Comparison of ENCODE assay signal across 24 mouse cellular contexts in genomic region chr17:31318906-31319767, GRCm38 (mm10). TPM values are rescaled to one million over a fixed set of nuclear protein-coding genes. Genes with fewer than 3 reads are reported as not detected.
A peak's percentile ranks its signal among the peaks of the same experiment; 100 is the strongest.
DNase-seq lines count a peak whose midpoint lies in the region; ATAC-seq and TF ChIP-seq lines count a peak whose summit lies in the region.
"Had no signal": no experiment of that assay in that cellular context is flagged by ENCODE, and none has a peak within 500 bp of the region (broad histone marks: within the 10 kb centered on the region; RNA-seq: fewer than 3 reads in every experiment).

No protein-coding gene starts in this region.

- no peaks in the 10 kb centered on the region for H3K9me3 ChIP-seq in liver, embryonic 12.5 days (replicated peaks)
- no peaks in the 10 kb centered on the region for H3K9me3 ChIP-seq in intestine, embryonic 14.5 days (ENCODE audit: control insufficient read depth, low read length)
- no peaks in the 10 kb centered on the region for H3K9me3 ChIP-seq in stomach, embryonic 14.5 days (ENCODE audit: control insufficient read depth, low read depth, low read length)
- no peaks in the 10 kb centered on the region for H3K9me3 ChIP-seq in forebrain, embryonic 14.5 days (replicated peaks; ENCODE audit: control insufficient read depth, low read length)
- H3K9me3 ChIP-seq: forebrain, embryonic 10.5 days; heart, embryonic 12.5 days; hindbrain, embryonic 10.5 days; limb, embryonic 12.5 days; neural tube, embryonic 15.5 days had no signal

- peak; percentile 43 for DNase-seq in liver, adult 2 months (ENCODE audit: extremely low read depth, low read depth, low spot score)
- peak; percentile 14 for DNase-seq in A20 (ENCODE audit: low read depth, low spot score)
- DNase-seq in intestine, embryonic 14.5 days (ENCODE audit: low spot score), result no peak
- DNase-seq in right cerebral cortex, postnatal 36 days (ENCODE audit: low spot score in 2 of 2), result no peak
- no peak for DNase-seq in forebrain, embryonic 14.5 days (ENCODE audit: low spot score)
- DNase-seq: adrenal gland, adult 8-10 months; cerebellum, adult 11-12 months; cerebellum, postnatal 14 days; gastrocnemius, postnatal 25 days; heart, adult 18-20 months; heart, postnatal 10 days; kidney, postnatal 14 days; thymus, postnatal 4 days had no signal

- H3K9ac ChIP-seq in liver, adult 2 months (ENCODE audit: low read depth, low read length), result no peak overlapping the region
- no peak overlapping the region for H3K9ac ChIP-seq in liver, embryonic 12.5 days
- H3K9ac ChIP-seq in intestine, embryonic 14.5 days (ENCODE audit: low read length), result no peak overlapping the region
- H3K9ac ChIP-seq in stomach, embryonic 14.5 days (replicated peaks; ENCODE audit: low read depth, low read length), result no peak overlapping the region
- no peak overlapping the region for H3K9ac ChIP-seq in forebrain, embryonic 14.5 days (ENCODE audit: low read length)
- H3K9ac ChIP-seq: heart, embryonic 12.5 days; limb, embryonic 12.5 days; liver, embryonic 14.5 days; neural tube, embryonic 15.5 days had no signal

- H3K27ac ChIP-seq in liver, adult 2 months (replicated peaks; ENCODE audit: insufficient read depth, low read depth, low read length), result no peak overlapping the region
- H3K27ac ChIP-seq in liver, embryonic 12.5 days, result no peak overlapping the region
- peak overlapping the region; percentile 80 for H3K27ac ChIP-seq in intestine, embryonic 14.5 days (ENCODE audit: low read depth)
- H3K27ac ChIP-seq in stomach, embryonic 14.5 days (ENCODE audit: low read length), result peak overlapping the region; percentile 67
- no peak overlapping the region for H3K27ac ChIP-seq in forebrain, embryonic 14.5 days (ENCODE audit: low read depth, low read length)
- H3K27ac ChIP-seq: forebrain, embryonic 10.5 days; hindbrain, embryonic 10.5 days; limb, embryonic 12.5 days; liver, embryonic 14.5 days; neural tube, embryonic 15.5 days had no signal

- TF ChIP-seq POLR2A in liver, adult 2 months (IDR thresholded peaks at IDR 0.05; ENCODE audit: extremely low read depth, insufficient read depth, low read length), result no peak

- no peak for TF ChIP-seq CTCF in liver, adult 2 months (IDR thresholded peaks at IDR 0.05; ENCODE audit: low read depth, low read length)

- ATAC-seq in liver, embryonic 12.5 days, result no peak
- ATAC-seq in intestine, embryonic 14.5 days (replicated peaks; ENCODE audit: low FRiP score, low TSS enrichment, low read depth), result peak; percentile 78
- peak; percentile 24; the same call in 1 of the 2 replicates for ATAC-seq in stomach, embryonic 14.5 days (ENCODE audit: insufficient number of reproducible peaks, insufficient read depth, low FRiP score, low read depth)
- ATAC-seq in forebrain, embryonic 14.5 days, result no peak
- ATAC-seq: activated CD4-positive, CD25-positive, alpha-beta regulatory T cell, adult 4 months; hindbrain, embryonic 16.5 days had no signal

- H3K27me3 ChIP-seq in liver, adult 2 months (ENCODE audit: control insufficient read depth, insufficient read depth, low read length), result no peaks in the 10 kb centered on the region
- no peaks in the 10 kb centered on the region for H3K27me3 ChIP-seq in liver, embryonic 12.5 days (replicated peaks)
- H3K27me3 ChIP-seq in intestine, embryonic 14.5 days (replicated peaks; ENCODE audit: control insufficient read depth, insufficient read depth, low read length), result no peaks in the 10 kb centered on the region
- H3K27me3 ChIP-seq in stomach, embryonic 14.5 days (ENCODE audit: control insufficient read depth, insufficient read depth, low read length), result no peaks in the 10 kb centered on the region
- no peaks in the 10 kb centered on the region for H3K27me3 ChIP-seq in forebrain, embryonic 14.5 days (replicated peaks; ENCODE audit: control insufficient read depth, insufficient read depth, low read length)
- H3K27me3 ChIP-seq: limb, embryonic 12.5 days; neural tube, embryonic 15.5 days had no signal

- H3K36me3 ChIP-seq in liver, adult 2 months (ENCODE audit: control insufficient read depth, insufficient read depth, low read length), result no peaks in the 10 kb centered on the region
- H3K36me3 ChIP-seq in liver, embryonic 12.5 days, result no peaks in the 10 kb centered on the region
- H3K36me3 ChIP-seq in intestine, embryonic 14.5 days (ENCODE audit: control insufficient read depth, insufficient read depth, low read length), result no peaks in the 10 kb centered on the region
- no peaks in the 10 kb centered on the region for H3K36me3 ChIP-seq in stomach, embryonic 14.5 days (ENCODE audit: control insufficient read depth, insufficient read depth, low read length)
- 0 out of 2 replicates have a peak, but pooled peaks cover 3% of the 10 kb centered on the region for H3K36me3 ChIP-seq in forebrain, embryonic 14.5 days (ENCODE audit: control insufficient read depth, insufficient read depth, low read length)
- H3K36me3 ChIP-seq: forebrain, embryonic 10.5 days; heart, embryonic 12.5 days; limb, embryonic 12.5 days had no signal

- no peaks in the 10 kb centered on the region for H3K79me2 ChIP-seq in liver, adult 2 months (ENCODE audit: control insufficient read depth, insufficient read depth, low read length)

- H3K4me3 ChIP-seq in liver, adult 2 months (ENCODE audit: insufficient read depth, low read depth, low read length), result no peak overlapping the region
- H3K4me3 ChIP-seq in liver, embryonic 12.5 days, result no peak overlapping the region
- H3K4me3 ChIP-seq in intestine, embryonic 14.5 days (ENCODE audit: low read depth, low read length), result no peak overlapping the region
- H3K4me3 ChIP-seq in stomach, embryonic 14.5 days (ENCODE audit: low read depth, low read length), result no peak overlapping the region
- no peak overlapping the region for H3K4me3 ChIP-seq in forebrain, embryonic 14.5 days (ENCODE audit: low read depth, low read length)
- H3K4me3 ChIP-seq: forebrain, embryonic 10.5 days; heart, embryonic 12.5 days; hindbrain, embryonic 10.5 days; limb, embryonic 12.5 days; neural tube, embryonic 15.5 days had no signal

- peaks cover 17% of the 10 kb centered on the region for H3K4me1 ChIP-seq in liver, adult 2 months (ENCODE audit: control insufficient read depth, insufficient read depth, low read length)
- peaks cover 11% of the 10 kb centered on the region; the same call in 1 of the 2 replicates for H3K4me1 ChIP-seq in liver, embryonic 12.5 days
- H3K4me1 ChIP-seq in intestine, embryonic 14.5 days (replicated peaks; ENCODE audit: control insufficient read depth, insufficient read depth, low read length), result peaks cover 26% of the 10 kb centered on the region
- peaks cover 12% of the 10 kb centered on the region; the same call in 1 of the 2 replicates for H3K4me1 ChIP-seq in stomach, embryonic 14.5 days (ENCODE audit: control insufficient read depth, insufficient read depth, low read length)
- H3K4me1 ChIP-seq in forebrain, embryonic 14.5 days (ENCODE audit: control insufficient read depth, insufficient read depth, low read length), result 0 out of 2 replicates have a peak, but pooled peaks cover 5% of the 10 kb centered on the region

- 62% methylated on average over 19 of the region's 19 CpGs for WGBS in liver, adult 2 months
- 79% methylated on average over 19 of the region's 19 CpGs for WGBS in liver, embryonic 12.5 days (ENCODE audit: insufficient replicate concordance)
- 83% methylated on average over 19 of the region's 19 CpGs for WGBS in intestine, embryonic 14.5 days
- WGBS in stomach, embryonic 14.5 days, result 82% methylated on average over 19 of the region's 19 CpGs
- WGBS in forebrain, embryonic 14.5 days, result 92% methylated on average over 19 of the region's 19 CpGs

- H3K4me2 ChIP-seq in liver, embryonic 12.5 days, result no peak overlapping the region
- H3K4me2 ChIP-seq in intestine, embryonic 14.5 days (ENCODE audit: low read length), result no peak overlapping the region
- H3K4me2 ChIP-seq in stomach, embryonic 14.5 days (replicated peaks; ENCODE audit: low read depth, low read length), result no peak overlapping the region
- no peak overlapping the region for H3K4me2 ChIP-seq in forebrain, embryonic 14.5 days (ENCODE audit: low read length)
- H3K4me2 ChIP-seq: heart, embryonic 12.5 days; limb, embryonic 12.5 days; midbrain, embryonic 11.5 days; neural tube, embryonic 15.5 days had no signal

RNA-seq across cellular contexts. Expression of gene Slc37a1, which starts 32.5 kb away (rescaled TPM):
- total RNA-seq in liver, adult 2 months (2014; rRNA removed), result 1.4 and 3.6 TPM in 2 replicates
- 1.8 and 4.7 TPM in 2 replicates for polyA plus RNA-seq in liver, adult 2 months (2012; rRNA removed)
- 4.4 and 5.4 TPM in 2 replicates for polyA plus RNA-seq in liver, embryonic 12.5 days (2016; fragmentation: Nextera tagmentation; extraction: Ambion mirVana)
- 14.7 and 14.8 TPM in 2 replicates for polyA plus RNA-seq in intestine, embryonic 14.5 days (2014; fragmentation: Nextera tagmentation; extraction: Ambion mirVana)
- polyA plus RNA-seq in stomach, embryonic 14.5 days (2014; fragmentation: Nextera tagmentation; extraction: Ambion mirVana), result 7.9 and 10.1 TPM in 2 replicates
- polyA plus RNA-seq in forebrain, embryonic 14.5 days (2014; fragmentation: Nextera tagmentation; extraction: Ambion mirVana), result 6.9 and 7.9 TPM in 2 replicates

RNA-seq across cellular contexts. Expression of gene Rsph1, which starts 42.0 kb away (rescaled TPM):
- total RNA-seq in liver, adult 2 months (2014; rRNA removed), result not detected in 2 replicates
- polyA plus RNA-seq in liver, adult 2 months (2012; rRNA removed), result not detected in 2 replicates
- polyA plus RNA-seq in liver, embryonic 12.5 days (2016; fragmentation: Nextera tagmentation; extraction: Ambion mirVana), result 0.25 and 0.32 TPM in 2 replicates
- 0.80 and 1.2 TPM in 2 replicates for polyA plus RNA-seq in intestine, embryonic 14.5 days (2014; fragmentation: Nextera tagmentation; extraction: Ambion mirVana)
- 0.50 and 0.62 TPM in 2 replicates for polyA plus RNA-seq in stomach, embryonic 14.5 days (2014; fragmentation: Nextera tagmentation; extraction: Ambion mirVana)
- 2.9 and 3.6 TPM in 2 replicates for polyA plus RNA-seq in forebrain, embryonic 14.5 days (2014; fragmentation: Nextera tagmentation; extraction: Ambion mirVana)

Comparison
In these comparisons a context has a peak if more than half of its experiments do, and no peak if none do; other contexts are left out.
1. DNase-seq: peak in liver, adult 2 months (single experiment) and A20 (single experiment); none in intestine, embryonic 14.5 days (single experiment), right cerebral cortex, postnatal 36 days (0 of 2) and forebrain, embryonic 14.5 days (single experiment).
2. H3K27ac ChIP-seq: peak in intestine, embryonic 14.5 days (single experiment) and stomach, embryonic 14.5 days (single experiment); none in liver, adult 2 months (single experiment), liver, embryonic 12.5 days (single experiment) and forebrain, embryonic 14.5 days (single experiment).
3. ATAC-seq: peak in intestine, embryonic 14.5 days (single experiment) and stomach, embryonic 14.5 days (single experiment); none in liver, embryonic 12.5 days (single experiment) and forebrain, embryonic 14.5 days (single experiment).